Comparison of ENCODE assay signal across 17 mouse cellular contexts in genomic region chr11:18399561-18399960, GRCm38 (mm10).
DNase-seq lines count a peak whose midpoint lies in the region; ATAC-seq and TF ChIP-seq lines count a peak whose summit lies in the region.
"Had no signal": no experiment of that assay in that cellular context is flagged by ENCODE, and none has a peak within 500 bp of the region (broad histone marks: within the 10 kb centered on the region; RNA-seq: fewer than 3 reads in every experiment).

No protein-coding gene starts in this region.

- H3K36me3 ChIP-seq in hindbrain, embryonic 11.5 days (ENCODE audit: control insufficient read depth, insufficient read depth, low read length): no peaks in the 10 kb centered on the region
- H3K36me3 ChIP-seq in hindbrain, embryonic 16.5 days (ENCODE audit: control insufficient read depth, insufficient read depth, low read length): no peaks in the 10 kb centered on the region
- no peaks in the 10 kb centered on the region for H3K36me3 ChIP-seq in midbrain, postnatal 0 days (ENCODE audit: insufficient read depth, low read length)
- no peaks in the 10 kb centered on the region for H3K36me3 ChIP-seq in midbrain, embryonic 11.5 days (ENCODE audit: control insufficient read depth, insufficient read depth, low read length)
- no peaks in the 10 kb centered on the region for H3K36me3 ChIP-seq in stomach, postnatal 0 days (ENCODE audit: control insufficient read depth, insufficient read depth, low read length)
- H3K36me3 ChIP-seq: forebrain, embryonic 15.5 days; heart, embryonic 15.5 days; hindbrain, embryonic 13.5 days; limb, embryonic 15.5 days; midbrain, embryonic 15.5 days had no signal

- H3K4me2 ChIP-seq in hindbrain, embryonic 11.5 days (replicated peaks; ENCODE audit: low read depth, low read length): no peak overlapping the region
- no peak overlapping the region for H3K4me2 ChIP-seq in hindbrain, embryonic 16.5 days (ENCODE audit: low read length)
- H3K4me2 ChIP-seq in midbrain, postnatal 0 days (ENCODE audit: low read depth, low read length, poor library complexity, severe bottlenecking): no peak overlapping the region
- H3K4me2 ChIP-seq in midbrain, embryonic 11.5 days: no peak overlapping the region
- H3K4me2 ChIP-seq in stomach, postnatal 0 days (replicated peaks; ENCODE audit: low read depth): no peak overlapping the region
- H3K4me2 ChIP-seq: forebrain, embryonic 15.5 days; heart, embryonic 15.5 days; hindbrain, embryonic 13.5 days; limb, embryonic 15.5 days; midbrain, embryonic 15.5 days had no signal

- 65% methylated on average over 4 of the region's 4 CpGs for WGBS in hindbrain, embryonic 11.5 days
- 71% methylated on average over 4 of the region's 4 CpGs for WGBS in hindbrain, embryonic 16.5 days
- WGBS in midbrain, postnatal 0 days: 74% methylated on average over 4 of the region's 4 CpGs
- WGBS in midbrain, embryonic 11.5 days: 70% methylated on average over 4 of the region's 4 CpGs
- WGBS in stomach, postnatal 0 days: 73% methylated on average over 4 of the region's 4 CpGs

- DNase-seq in hindbrain, embryonic 11.5 days (ENCODE audit: low spot score): peak; percentile 6
- DNase-seq in midbrain, postnatal 0 days (ENCODE audit: low spot score): no peak
- DNase-seq in midbrain, embryonic 11.5 days (ENCODE audit: low spot score, missing footprints): no peak
- DNase-seq in ZHBTc4 (ENCODE audit: low read depth, low spot score): peak; percentile 38
- DNase-seq in stomach, postnatal 0 days (ENCODE audit: low spot score): no peak
- no peak for DNase-seq in kidney, postnatal 10 days
- DNase-seq: adrenal gland, adult 8-10 months; kidney, adult 11 months; kidney, postnatal 4 days had no signal

- no peak overlapping the region for H3K4me3 ChIP-seq in hindbrain, embryonic 11.5 days (ENCODE audit: low read depth, low read length)
- H3K4me3 ChIP-seq in hindbrain, embryonic 16.5 days (ENCODE audit: low read length): no peak overlapping the region
- H3K4me3 ChIP-seq in midbrain, postnatal 0 days (ENCODE audit: low read depth, low read length): no peak overlapping the region
- H3K4me3 ChIP-seq in midbrain, embryonic 11.5 days (ENCODE audit: low read depth, low read length): no peak overlapping the region
- no peak overlapping the region for H3K4me3 ChIP-seq in stomach, postnatal 0 days (ENCODE audit: low read depth, low read length)
- H3K4me3 ChIP-seq: erythroblast, embryonic 14.5 days; forebrain, embryonic 15.5 days; heart, embryonic 15.5 days; hindbrain, embryonic 13.5 days; limb, embryonic 15.5 days; midbrain, embryonic 15.5 days had no signal

- no peaks in the 10 kb centered on the region for H3K9me3 ChIP-seq in hindbrain, embryonic 11.5 days (ENCODE audit: control insufficient read depth, low read length)
- no peaks in the 10 kb centered on the region for H3K9me3 ChIP-seq in hindbrain, embryonic 16.5 days (ENCODE audit: control insufficient read depth, low read length)
- H3K9me3 ChIP-seq in midbrain, postnatal 0 days (ENCODE audit: low read length): no peaks in the 10 kb centered on the region
- no peaks in the 10 kb centered on the region for H3K9me3 ChIP-seq in midbrain, embryonic 11.5 days (ENCODE audit: control insufficient read depth, low read length)
- no peaks in the 10 kb centered on the region for H3K9me3 ChIP-seq in stomach, postnatal 0 days (ENCODE audit: control insufficient read depth, low read length)
- H3K9me3 ChIP-seq: forebrain, embryonic 15.5 days; heart, embryonic 15.5 days; hindbrain, embryonic 13.5 days; limb, embryonic 15.5 days; midbrain, embryonic 15.5 days had no signal

- H3K4me1 ChIP-seq in hindbrain, embryonic 11.5 days (replicated peaks; ENCODE audit: control insufficient read depth, insufficient read depth, low read length): no peaks in the 10 kb centered on the region
- H3K4me1 ChIP-seq in hindbrain, embryonic 16.5 days (ENCODE audit: control insufficient read depth, insufficient read depth, low read depth, low read length): no peaks in the 10 kb centered on the region
- no peaks in the 10 kb centered on the region for H3K4me1 ChIP-seq in midbrain, postnatal 0 days (ENCODE audit: insufficient read depth, low read length)
- H3K4me1 ChIP-seq in midbrain, embryonic 11.5 days (ENCODE audit: control insufficient read depth, insufficient read depth, low read length): no peaks in the 10 kb centered on the region
- H3K4me1 ChIP-seq in stomach, postnatal 0 days (replicated peaks; ENCODE audit: control insufficient read depth, insufficient read depth): no peaks in the 10 kb centered on the region
- H3K4me1 ChIP-seq: heart, embryonic 15.5 days; limb, embryonic 15.5 days; midbrain, embryonic 15.5 days had no signal

- H3K9ac ChIP-seq in hindbrain, embryonic 11.5 days (ENCODE audit: low read depth, low read length): no peak overlapping the region
- H3K9ac ChIP-seq in hindbrain, embryonic 16.5 days (ENCODE audit: low read depth, low read length): no peak overlapping the region
- H3K9ac ChIP-seq in midbrain, postnatal 0 days (replicated peaks; ENCODE audit: low read length, poor library complexity, severe bottlenecking): no peak overlapping the region
- H3K9ac ChIP-seq in midbrain, embryonic 11.5 days (ENCODE audit: low read length): no peak overlapping the region
- no peak overlapping the region for H3K9ac ChIP-seq in stomach, postnatal 0 days (ENCODE audit: low read length)
- H3K9ac ChIP-seq: forebrain, embryonic 15.5 days; heart, embryonic 15.5 days; hindbrain, embryonic 13.5 days; limb, embryonic 15.5 days; midbrain, embryonic 15.5 days had no signal

- peak; percentile 43 for TF ChIP-seq CTCF in midbrain, postnatal 0 days (IDR thresholded peaks at IDR 0.05)
- TF ChIP-seq CTCF in stomach, postnatal 0 days (IDR thresholded peaks at IDR 0.05; ENCODE audit: low read depth): peak; percentile 47

- no peak for ATAC-seq in hindbrain, embryonic 11.5 days (ENCODE audit: low FRiP score)
- no peak for ATAC-seq in hindbrain, embryonic 16.5 days
- no peak for ATAC-seq in midbrain, postnatal 0 days (ENCODE audit: low FRiP score)
- no peak for ATAC-seq in midbrain, embryonic 11.5 days (ENCODE audit: low FRiP score)
- ATAC-seq in stomach, postnatal 0 days (ENCODE audit: low FRiP score, low TSS enrichment): no peak
- no peak for ATAC-seq in CD4-positive, CD25-positive, alpha-beta regulatory T cell, adult 4 months
- ATAC-seq: forebrain, embryonic 15.5 days; midbrain, embryonic 15.5 days had no signal

- no peaks in the 10 kb centered on the region for H3K27me3 ChIP-seq in hindbrain, embryonic 11.5 days (ENCODE audit: control insufficient read depth, insufficient read depth, low read length)
- no peaks in the 10 kb centered on the region for H3K27me3 ChIP-seq in hindbrain, embryonic 16.5 days (replicated peaks; ENCODE audit: control insufficient read depth, insufficient read depth, low read length)
- H3K27me3 ChIP-seq in midbrain, postnatal 0 days (ENCODE audit: insufficient read depth, low read length): no peaks in the 10 kb centered on the region
- H3K27me3 ChIP-seq in midbrain, embryonic 11.5 days (ENCODE audit: control insufficient read depth, insufficient read depth, low read length): no peaks in the 10 kb centered on the region
- no peaks in the 10 kb centered on the region for H3K27me3 ChIP-seq in stomach, postnatal 0 days (ENCODE audit: control insufficient read depth, insufficient read depth, low read length)
- H3K27me3 ChIP-seq: forebrain, embryonic 15.5 days; heart, embryonic 15.5 days; hindbrain, embryonic 13.5 days; limb, embryonic 15.5 days; midbrain, embryonic 15.5 days had no signal

- no peak overlapping the region for H3K27ac ChIP-seq in hindbrain, embryonic 11.5 days (ENCODE audit: low read depth, low read length)
- no peak overlapping the region for H3K27ac ChIP-seq in hindbrain, embryonic 16.5 days (ENCODE audit: low read depth, low read length)
- H3K27ac ChIP-seq in midbrain, postnatal 0 days (ENCODE audit: low read depth, low read length): no peak overlapping the region
- no peak overlapping the region for H3K27ac ChIP-seq in midbrain, embryonic 11.5 days (ENCODE audit: low read depth, low read length)
- H3K27ac ChIP-seq in stomach, postnatal 0 days (replicated peaks): no peak overlapping the region
- H3K27ac ChIP-seq: forebrain, embryonic 15.5 days; heart, embryonic 15.5 days; hindbrain, embryonic 13.5 days; limb, embryonic 15.5 days; midbrain, embryonic 15.5 days had no signal

- no peak for TF ChIP-seq EP300 in stomach, postnatal 0 days (optimal IDR thresholded peaks at IDR 0.05)

Comparison
In these comparisons a context has a peak if more than half of its experiments do, and no peak if none do; other contexts are left out.
1. DNase-seq: peak in hindbrain, embryonic 11.5 days (single experiment) and ZHBTc4 (single experiment); none in midbrain, postnatal 0 days (single experiment), midbrain, embryonic 11.5 days (single experiment), stomach, postnatal 0 days (single experiment) and kidney, postnatal 10 days (single experiment).